Mouse (Mus musculus) adrenal gland (tissue): ENCODE data around the gene Olfr1076.
"Not testable (repeated sequence)": the region's sequence is repeated elsewhere in the genome, so short reads cannot be mapped to it uniquely, and the experiment has no call there.

Experiments
- intact Hi-C: fragments of 180-260 bp; cut with DNase I; formaldehyde crosslinking; loops from one replicate; pipeline ENCODE4 v1.15.1; 2025
- long read RNA-seq, 2 experiments: library from polyadenylated mRNA; unstranded; transcript quantifications; one replicate each; pipeline ENCODE4 v2.0.0; 2020; ENCODE audit warnings: borderline replicate concordance in 1 of 2; ENCODE audit not compliant: insufficient replicate concordance in 1 of 2

Gene Olfr1076
- long read RNA-seq, experiment 1 = 0 reads
- long read RNA-seq, experiment 2 = 0 reads

DNA sequence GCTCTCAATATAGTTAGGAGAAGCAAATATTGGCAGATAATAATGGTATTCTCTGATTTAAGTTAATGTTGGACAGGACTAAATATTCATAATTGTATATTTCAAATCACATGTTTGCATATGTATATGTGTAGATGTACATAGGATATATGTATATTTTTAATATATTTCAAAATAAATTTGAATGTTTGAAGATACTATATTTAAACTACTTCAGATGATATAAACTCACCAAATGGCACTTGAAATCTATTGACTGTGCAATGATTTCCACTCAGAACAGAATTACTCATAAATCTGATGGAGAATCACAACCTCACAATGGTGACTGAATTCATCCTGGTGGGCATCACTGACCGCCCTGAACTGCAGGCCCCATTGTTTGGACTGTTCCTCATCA is at the start of gene Olfr1076:
Olfr1076 (plus strand) TSS at position 301 of the 400 bp plus-strand sequence.
- intact Hi-C loops = no loop called here

DNA sequence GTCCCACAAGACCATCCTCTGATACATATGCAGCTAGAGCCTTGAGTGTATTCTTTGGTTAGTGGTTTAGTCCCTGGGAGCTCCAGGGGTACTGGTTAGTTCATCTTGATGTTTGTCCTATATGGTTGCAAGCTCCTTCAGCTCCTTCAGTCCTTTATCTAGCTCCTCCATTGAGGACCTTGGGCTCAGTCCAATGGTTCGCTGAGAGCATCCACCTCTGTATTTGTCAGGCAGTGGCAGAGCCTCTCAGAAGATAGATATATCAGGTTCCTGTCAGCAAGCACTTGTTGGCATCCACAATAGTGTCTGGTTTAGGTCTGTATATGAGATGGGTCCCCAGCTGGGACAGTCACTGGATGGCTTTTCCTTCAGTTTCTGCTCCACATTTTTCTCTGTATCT is 47.8 kb upstream of the Olfr1076 start:
- intact Hi-C loops = no loop called here

DNA sequence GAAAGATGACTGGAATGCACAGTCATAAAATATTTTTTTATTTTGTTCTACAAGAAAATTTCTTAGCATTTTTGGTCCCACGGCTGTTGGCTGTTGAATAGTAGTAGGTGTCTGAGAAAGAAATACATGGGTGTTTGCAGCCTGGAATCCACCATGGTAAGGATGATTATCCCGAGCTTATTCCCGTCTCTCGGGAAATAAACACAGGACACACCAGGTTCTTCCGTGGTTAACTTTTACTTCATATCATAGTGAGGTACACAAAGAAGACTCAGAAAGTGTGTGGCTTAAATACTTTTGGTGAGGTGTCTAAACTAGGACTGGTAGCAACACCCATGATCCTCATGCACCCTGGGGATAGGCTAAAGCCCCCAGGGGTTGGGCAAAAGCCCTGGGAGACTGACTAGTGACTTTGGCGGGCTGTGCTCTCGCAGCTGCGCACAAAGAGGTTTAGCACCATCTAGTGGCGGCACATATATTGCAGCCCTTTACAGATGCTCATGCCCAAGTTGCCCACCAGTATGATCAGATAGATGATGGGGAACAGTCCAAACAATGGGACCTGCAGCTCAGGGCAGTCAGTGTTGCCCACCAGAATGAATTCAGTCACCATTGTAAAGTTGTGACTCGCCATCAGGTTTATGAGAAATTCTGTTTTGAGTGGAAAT is 43.7 kb upstream of the Olfr1076 start:
- intact Hi-C loops = loop anchor here (2.0 kb wide), 2 partner anchors 740 to 1342 kb away; no protein-coding TSS in a partner anchor

DNA sequence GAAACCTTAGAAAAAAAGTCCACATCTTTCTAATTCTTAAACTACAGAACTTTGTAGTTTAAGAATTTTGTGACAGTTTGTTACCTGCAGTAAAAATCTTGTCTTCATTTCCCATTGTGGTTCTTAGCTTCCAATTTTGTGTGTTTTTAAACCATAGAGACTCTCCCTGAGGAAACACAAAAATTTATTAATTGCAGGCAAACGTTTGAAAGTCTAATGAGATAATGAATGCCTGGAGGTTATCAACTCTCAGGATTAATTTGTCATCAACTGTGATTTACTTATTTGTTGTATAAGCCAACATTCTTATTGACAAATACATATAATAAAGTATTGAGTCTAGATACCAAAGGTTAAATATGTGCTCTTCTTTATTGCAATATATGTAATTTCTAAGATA is 21.0 kb upstream of the Olfr1076 start, which contains the start of gene Olfr228:
Olfr228 (minus strand) TSS at position 101 of the 400 bp plus-strand sequence.
- intact Hi-C loops = no loop called here

DNA sequence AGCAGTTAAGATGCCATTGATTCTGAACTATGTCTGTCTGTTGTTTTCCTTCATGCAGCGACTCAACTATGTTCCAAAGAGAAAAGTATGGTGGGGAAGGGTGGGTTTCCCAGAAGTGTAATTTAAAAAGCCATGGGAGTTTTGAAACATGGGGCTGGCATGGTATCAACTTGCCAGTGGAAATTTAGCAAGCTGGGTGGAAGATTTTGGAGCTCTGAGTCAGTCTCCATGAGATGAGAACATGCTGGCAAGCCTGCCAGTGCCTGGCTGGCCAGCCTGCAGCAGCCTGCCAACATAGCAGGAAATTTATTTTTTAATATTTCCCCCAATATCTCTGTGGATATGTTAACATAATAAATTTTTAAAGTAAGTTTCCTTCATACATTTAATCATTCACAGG is 22.7 kb downstream of the Olfr1076 start:
- intact Hi-C loops = no loop called here

DNA sequence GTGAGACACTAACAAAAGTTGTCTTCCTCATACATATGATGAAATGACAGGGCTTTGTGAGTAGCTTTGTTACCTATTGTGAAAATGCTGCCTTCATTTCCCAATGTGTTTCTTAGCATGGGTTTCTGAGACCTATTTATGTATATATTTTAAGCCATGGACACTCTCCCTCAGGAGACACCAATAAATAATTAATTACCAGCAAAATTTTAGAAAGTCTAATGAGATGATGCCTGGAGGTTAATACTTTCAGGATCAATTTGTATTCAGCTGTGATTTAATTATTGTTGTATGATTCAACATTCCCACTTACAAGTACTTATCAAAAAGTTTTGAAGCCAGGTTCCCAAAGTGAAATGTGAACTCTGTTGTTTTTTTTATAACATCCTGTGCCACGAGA is 34.1 kb downstream of the Olfr1076 start, which contains the start of gene Olfr1079:
Olfr1079 (minus strand) TSS at position 101 of the 400 bp plus-strand sequence.
- intact Hi-C loops = no loop called here

DNA sequence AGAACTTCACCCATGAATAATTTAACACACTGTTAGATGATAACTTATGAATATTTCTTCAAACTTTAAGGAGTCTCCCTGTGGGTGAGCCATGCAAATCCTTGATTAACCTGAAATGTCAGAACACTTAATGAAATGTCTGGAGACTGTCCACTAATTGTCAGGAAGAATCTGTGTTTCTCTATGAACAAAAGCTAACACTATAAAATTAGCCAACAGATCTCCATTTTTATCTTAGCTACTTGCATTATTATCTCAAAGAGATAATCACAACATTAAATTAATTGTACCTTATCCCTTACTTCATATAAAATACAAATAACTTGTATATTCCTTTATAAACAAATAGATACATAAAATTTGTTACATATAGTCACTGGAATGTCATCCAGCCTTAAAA is 49.9 kb downstream of the Olfr1076 start, which contains the start of gene Olfr1080:
Olfr1080 (minus strand) TSS at position 101 of the 400 bp plus-strand sequence.
- intact Hi-C loops = not testable (repeated sequence)
